Mouse (Mus musculus) liver, embryonic 14.5 days (tissue): ENCODE measurements around the gene Emp2.

Experiments used
- CTCF ChIP-seq: IDR thresholded peaks from 2 replicates; pipeline ENCODE4 v1.5.1; 2016; ENCODE audit warnings: antibody characterized with exemption, low read depth, control low read depth
- EP300 ChIP-seq: IDR thresholded peaks from 2 replicates; pipeline ENCODE4 v1.6.1; 2016; ENCODE audit warnings: antibody characterized with exemption, low read depth

DNA sequence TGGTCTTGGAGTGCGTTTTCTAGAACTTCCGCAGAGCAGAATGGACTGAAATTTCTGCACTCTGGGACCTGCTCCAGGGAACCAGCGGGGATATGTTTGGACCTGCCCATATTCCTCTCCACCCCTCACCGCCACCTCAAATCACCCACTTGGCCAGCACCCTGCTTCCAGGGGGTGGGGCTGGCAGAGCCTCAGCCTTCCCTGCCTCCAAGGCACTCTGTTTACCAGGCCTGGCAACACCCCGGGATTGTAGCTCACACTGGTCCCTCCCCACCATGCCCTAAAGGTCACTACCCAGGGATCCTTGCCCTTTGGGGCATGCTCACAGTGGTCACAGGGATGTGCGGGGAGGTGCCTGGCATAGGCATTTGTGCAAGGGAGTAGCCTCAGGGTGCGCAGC lies 33.8 kb upstream of the Emp2 start:
- TF ChIP-seq CTCF: no peak
- no peak for TF ChIP-seq EP300
